Mouse (Mus musculus): Measurements from ENCODE around the gene Tepsin. TPM values are rescaled to one million over a fixed set of nuclear protein-coding genes. Genes with fewer than 3 reads are reported as not detected.

The Tepsin gene
- polyA plus RNA-seq (2014; fragmentation: Nextera tagmentation; extraction: Ambion mirVana): 17.7 and 20.1 TPM in 2 replicates

DNA sequence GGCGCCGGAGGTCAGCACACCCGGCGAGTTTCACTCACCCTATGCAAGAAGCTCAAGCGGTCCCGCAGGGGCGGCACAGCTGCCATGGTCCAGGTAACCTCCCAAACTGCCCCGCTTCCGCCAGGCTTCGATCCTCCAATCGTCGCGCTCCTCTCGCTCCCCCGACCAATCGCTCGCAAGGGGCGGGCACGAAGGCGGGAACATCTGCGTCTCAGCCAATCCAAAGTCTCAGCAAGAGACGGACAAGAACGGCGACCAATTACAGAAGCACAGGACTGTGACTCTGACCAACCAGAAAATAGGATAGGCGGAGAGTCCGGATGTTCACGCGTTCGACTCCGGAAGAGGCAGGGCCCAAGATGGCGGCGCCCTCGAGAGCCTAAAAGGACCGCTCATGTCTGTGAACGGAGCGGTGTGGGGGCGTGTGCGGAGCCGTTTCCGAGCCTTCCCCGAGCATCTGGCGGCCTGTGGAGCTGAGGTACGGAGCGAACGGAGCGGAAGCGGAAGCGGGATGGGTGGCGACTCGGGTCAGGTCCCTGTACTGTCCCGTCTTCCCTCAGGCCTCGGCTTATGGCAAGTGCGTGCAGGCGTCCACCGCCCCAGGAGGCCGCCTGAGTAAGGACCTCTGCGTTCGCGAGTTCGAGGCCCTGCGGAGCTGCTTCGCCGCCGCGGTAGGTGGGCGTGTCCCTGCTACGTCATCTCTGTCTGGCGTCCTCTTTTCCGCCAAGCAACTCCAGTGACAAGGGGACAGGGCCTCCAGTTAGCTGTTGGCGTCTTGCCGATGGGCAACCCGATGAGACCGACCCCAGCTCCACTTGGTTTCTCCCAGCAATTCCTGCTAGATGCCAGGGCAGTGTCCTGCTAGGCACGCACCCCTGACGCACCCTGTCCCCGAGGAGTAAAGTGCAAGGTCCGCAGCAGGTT is at the start of gene Tepsin, which contains the start of gene Ndufaf8:
Gene Tepsin, minus strand, starts transcription at position 144 of the 924 bp plus-strand sequence.
Gene Ndufaf8, plus strand, starts transcription at position 341 of the 924 bp plus-strand sequence.
- Histone ChIP-seq H3K9me3 (ENCODE audit: control insufficient read depth, low read length) (no peaks in the 10 kb centered on the region), H3K4me3 (replicated peaks; ENCODE audit: low read length) (peak within 1 kb of the TSS; percentile 67), H3K4me1 (replicated peaks; ENCODE audit: control insufficient read depth, insufficient read depth, low read length) (peaks cover 14% of the 10 kb centered on the region), H3K9ac (peak within 1 kb of the TSS; percentile 92), H3K36me3 (replicated peaks; ENCODE audit: control insufficient read depth, insufficient read depth) (peaks cover 34% of the 10 kb centered on the region), H3K27me3 (ENCODE audit: control insufficient read depth, insufficient read depth, low read length) (no peaks in the 10 kb centered on the region), H3K27ac (peak within 1 kb of the TSS; percentile 91), H3K4me2 (replicated peaks) (peak within 1 kb of the TSS; percentile 81)
- WGBS: under 1% methylated on average over 77 of the region's 77 CpGs
- peak; percentile 96 for DNase-seq (ENCODE audit: low spot score)
- peak; percentile 97 for ATAC-seq (ENCODE audit: low FRiP score)

DNA sequence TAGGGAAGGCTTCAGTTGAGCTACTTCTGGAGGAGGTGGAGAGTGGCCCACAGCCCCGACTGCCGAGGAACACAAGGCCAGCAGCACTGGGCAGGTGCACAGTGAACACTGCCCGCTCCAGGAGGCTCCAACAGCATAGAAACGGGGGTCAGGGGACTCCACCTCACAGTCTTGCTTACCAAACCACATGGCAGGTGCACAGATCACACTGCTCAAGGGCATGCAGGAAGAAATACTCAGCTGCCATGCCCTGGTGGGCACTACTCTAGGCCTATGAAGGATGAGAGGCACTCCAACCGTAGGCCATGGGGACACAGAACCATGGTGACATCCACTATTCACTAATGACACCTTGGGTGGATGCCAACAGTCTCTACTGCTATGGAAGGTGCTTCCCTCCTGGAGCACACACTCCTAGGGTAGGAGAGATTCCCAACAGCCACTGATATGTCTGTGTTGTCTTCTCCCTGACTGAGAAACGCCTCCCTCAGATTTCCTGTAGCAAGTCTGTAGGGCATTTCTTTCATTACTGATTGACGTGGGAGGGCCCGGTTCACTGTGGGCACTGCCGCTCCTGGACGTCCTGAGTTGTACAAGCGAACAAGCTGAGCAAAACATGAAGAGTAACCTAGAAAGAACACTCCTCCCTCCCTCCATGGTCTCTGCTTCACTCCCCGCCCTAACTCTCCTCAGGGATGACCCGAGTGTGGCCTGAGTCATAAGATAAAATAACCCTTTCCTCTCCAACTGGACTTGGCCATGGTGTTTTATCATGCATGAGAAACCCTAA is 45.4 kb upstream of the Tepsin start:
- no peak for DNase-seq (ENCODE audit: low spot score)

DNA sequence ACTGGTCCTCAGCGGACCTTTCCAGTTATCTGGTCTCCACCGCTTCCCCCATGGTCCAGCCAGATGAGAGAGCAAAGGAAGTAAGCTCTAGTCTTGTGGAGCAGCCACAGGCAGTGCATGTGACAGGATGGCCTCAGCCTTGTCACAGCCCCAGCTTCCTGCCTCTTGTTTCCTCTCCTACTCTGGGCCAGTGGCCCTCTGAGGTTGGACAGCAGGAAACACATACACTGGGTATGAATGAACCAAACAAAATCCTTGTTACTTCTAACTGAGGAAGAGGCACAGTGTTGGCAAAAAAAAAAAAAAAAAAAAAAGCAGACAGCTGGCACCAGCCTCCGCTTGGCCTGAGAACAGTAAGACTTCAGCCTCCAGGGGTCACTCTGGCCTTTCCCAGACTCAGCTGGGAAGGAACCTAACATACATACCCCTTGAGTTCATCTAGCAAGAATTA is 44.1 kb upstream of the Tepsin start:
- no peak; the same call in 1 of the 2 replicates for ATAC-seq (ENCODE audit: low FRiP score)

More for the DNA sequence above, 45.4 kb upstream of the Tepsin start:
- H3K4me3 ChIP-seq (replicated peaks; ENCODE audit: low read length): no peak overlapping the region
- no peak overlapping the region for H3K4me2 ChIP-seq (replicated peaks)
- H3K27me3 ChIP-seq (ENCODE audit: control insufficient read depth, insufficient read depth, low read length): no peaks in the 10 kb centered on the region
- 70% methylated on average over 13 of the region's 13 CpGs for WGBS
- H3K36me3 ChIP-seq (replicated peaks; ENCODE audit: control insufficient read depth, insufficient read depth): peaks cover 3% of the 10 kb centered on the region
- H3K9me3 ChIP-seq (ENCODE audit: control insufficient read depth, low read length): no peaks in the 10 kb centered on the region
- no peak overlapping the region for H3K27ac ChIP-seq
- ATAC-seq (ENCODE audit: low FRiP score): no peak; the same call in 1 of the 2 replicates
- H3K9ac ChIP-seq: no peak overlapping the region
- 0 out of 2 replicates have a peak, but pooled peaks cover 3% of the 10 kb centered on the region for H3K4me1 ChIP-seq (replicated peaks; ENCODE audit: control insufficient read depth, insufficient read depth, low read length)

DNA sequence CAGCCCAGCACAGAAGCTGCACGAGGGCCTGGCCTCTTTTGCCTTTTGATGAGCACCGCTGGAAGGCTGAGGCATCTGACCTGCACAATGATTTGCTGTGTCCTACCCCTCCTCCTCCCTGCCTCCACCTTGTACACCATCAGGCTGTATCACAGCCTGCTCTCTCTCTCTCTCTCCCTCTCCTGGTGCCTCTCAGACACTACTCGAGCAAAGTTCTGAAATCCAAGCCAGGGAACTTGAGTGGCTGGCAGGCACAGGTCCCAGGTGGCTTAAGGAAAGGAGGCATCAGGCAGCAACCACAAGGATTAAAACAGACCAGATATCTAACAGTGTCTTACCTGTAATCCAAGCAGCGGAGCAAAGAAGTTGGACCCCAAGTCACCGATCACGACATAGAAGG is 41.7 kb upstream of the Tepsin start:
- H3K27ac ChIP-seq: no peak overlapping the region
- no peaks in the 10 kb centered on the region for H3K9me3 ChIP-seq (ENCODE audit: control insufficient read depth, low read length)
- H3K4me1 ChIP-seq (replicated peaks; ENCODE audit: control insufficient read depth, insufficient read depth, low read length): 0 out of 2 replicates have a peak, but pooled peaks cover 8% of the 10 kb centered on the region

More for the DNA sequence above, 44.1 kb upstream of the Tepsin start:
- Histone ChIP-seq H3K4me2 (replicated peaks) (no peak overlapping the region), H3K9me3 (ENCODE audit: control insufficient read depth, low read length) (no peaks in the 10 kb centered on the region), H3K4me1 (replicated peaks; ENCODE audit: control insufficient read depth, insufficient read depth, low read length) (0 out of 2 replicates have a peak, but pooled peaks cover 3% of the 10 kb centered on the region), H3K9ac (no peak overlapping the region), H3K4me3 (replicated peaks; ENCODE audit: low read length) (no peak overlapping the region), H3K27ac (no peak overlapping the region), H3K27me3 (ENCODE audit: control insufficient read depth, insufficient read depth, low read length) (no peaks in the 10 kb centered on the region), H3K36me3 (replicated peaks; ENCODE audit: control insufficient read depth, insufficient read depth) (peaks cover 7% of the 10 kb centered on the region)
- DNase-seq (ENCODE audit: low spot score): no peak
- WGBS: 86% methylated on average over 3 of the region's 3 CpGs

DNA sequence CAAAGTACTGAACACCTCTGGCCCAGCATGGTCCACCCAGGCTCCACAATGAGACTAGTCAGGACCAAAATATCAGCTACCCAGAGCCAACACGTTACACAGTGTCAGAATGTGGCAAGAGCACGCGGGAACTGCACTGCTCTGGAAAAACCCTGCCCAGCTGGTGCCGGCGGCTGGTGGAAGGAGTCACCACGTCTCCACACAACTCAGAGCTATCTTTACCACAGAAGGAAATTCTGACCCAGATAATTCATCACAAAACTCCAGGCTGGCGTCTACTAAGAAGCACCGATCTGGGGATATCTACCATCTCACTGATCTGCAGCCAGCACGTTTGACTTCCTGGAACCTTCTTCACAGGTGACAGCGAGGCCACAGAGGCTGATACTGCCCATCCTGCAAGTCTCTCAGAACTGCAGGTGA is 40.8 kb upstream of the Tepsin start:
- no peak overlapping the region for H3K27ac ChIP-seq
- ATAC-seq (ENCODE audit: low FRiP score): no peak
- 93% methylated on average over 10 of the region's 10 CpGs for WGBS
- H3K4me1 ChIP-seq (replicated peaks; ENCODE audit: control insufficient read depth, insufficient read depth, low read length): 0 out of 2 replicates have a peak, but pooled peaks cover 8% of the 10 kb centered on the region
- no peaks in the 10 kb centered on the region for H3K9me3 ChIP-seq (ENCODE audit: control insufficient read depth, low read length)
- no peak overlapping the region for H3K9ac ChIP-seq
- H3K36me3 ChIP-seq (replicated peaks; ENCODE audit: control insufficient read depth, insufficient read depth): peaks cover 15% of the 10 kb centered on the region
- DNase-seq (ENCODE audit: low spot score): no peak
- H3K27me3 ChIP-seq (ENCODE audit: control insufficient read depth, insufficient read depth, low read length): no peaks in the 10 kb centered on the region
- H3K4me3 ChIP-seq (replicated peaks; ENCODE audit: low read length): no peak overlapping the region
- H3K4me2 ChIP-seq (replicated peaks): no peak overlapping the region

More for the DNA sequence above, 41.7 kb upstream of the Tepsin start:
- DNase-seq (ENCODE audit: low spot score) (no peak), ATAC-seq (ENCODE audit: low FRiP score) (no peak)
- no peak overlapping the region for H3K9ac ChIP-seq
- no peak overlapping the region for H3K4me2 ChIP-seq (replicated peaks)
- H3K4me3 ChIP-seq (replicated peaks; ENCODE audit: low read length): no peak overlapping the region
- no peaks in the 10 kb centered on the region for H3K27me3 ChIP-seq (ENCODE audit: control insufficient read depth, insufficient read depth, low read length)
- 69% methylated on average over 6 of the region's 6 CpGs for WGBS
- H3K36me3 ChIP-seq (replicated peaks; ENCODE audit: control insufficient read depth, insufficient read depth): peaks cover 7% of the 10 kb centered on the region

DNA sequence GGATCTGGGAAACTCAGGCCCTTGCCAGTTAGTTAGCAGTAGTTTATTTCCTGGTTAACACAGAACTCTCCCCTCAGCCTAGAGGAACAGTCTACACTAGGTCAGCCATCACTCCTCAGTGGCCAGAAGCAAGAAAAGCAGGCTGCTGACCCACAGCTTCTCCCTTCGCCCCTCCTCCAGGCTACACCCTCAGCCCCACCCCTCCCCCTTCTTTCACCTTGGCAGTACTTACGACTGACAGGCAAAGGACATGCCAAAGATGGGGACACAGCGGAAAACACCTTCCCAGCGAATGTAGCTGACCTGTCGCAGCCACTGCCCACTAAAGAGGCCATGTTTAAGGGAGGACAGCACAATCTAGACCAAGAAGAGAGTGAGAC is 39.1 kb upstream of the Tepsin start:
- Histone ChIP-seq H3K9ac (no peak overlapping the region), H3K4me3 (replicated peaks; ENCODE audit: low read length) (no peak overlapping the region), H3K4me1 (replicated peaks; ENCODE audit: control insufficient read depth, insufficient read depth, low read length) (0 out of 2 replicates have a peak, but pooled peaks cover 5% of the 10 kb centered on the region), H3K9me3 (ENCODE audit: control insufficient read depth, low read length) (no peaks in the 10 kb centered on the region), H3K4me2 (replicated peaks) (no peak overlapping the region), H3K36me3 (replicated peaks; ENCODE audit: control insufficient read depth, insufficient read depth) (peaks cover 25% of the 10 kb centered on the region), H3K27ac (no peak overlapping the region), H3K27me3 (ENCODE audit: control insufficient read depth, insufficient read depth, low read length) (no peaks in the 10 kb centered on the region)
- ATAC-seq (ENCODE audit: low FRiP score) (no peak), DNase-seq (ENCODE audit: low spot score) (no peak)
- WGBS: 54% methylated on average over 5 of the region's 5 CpGs

DNA sequence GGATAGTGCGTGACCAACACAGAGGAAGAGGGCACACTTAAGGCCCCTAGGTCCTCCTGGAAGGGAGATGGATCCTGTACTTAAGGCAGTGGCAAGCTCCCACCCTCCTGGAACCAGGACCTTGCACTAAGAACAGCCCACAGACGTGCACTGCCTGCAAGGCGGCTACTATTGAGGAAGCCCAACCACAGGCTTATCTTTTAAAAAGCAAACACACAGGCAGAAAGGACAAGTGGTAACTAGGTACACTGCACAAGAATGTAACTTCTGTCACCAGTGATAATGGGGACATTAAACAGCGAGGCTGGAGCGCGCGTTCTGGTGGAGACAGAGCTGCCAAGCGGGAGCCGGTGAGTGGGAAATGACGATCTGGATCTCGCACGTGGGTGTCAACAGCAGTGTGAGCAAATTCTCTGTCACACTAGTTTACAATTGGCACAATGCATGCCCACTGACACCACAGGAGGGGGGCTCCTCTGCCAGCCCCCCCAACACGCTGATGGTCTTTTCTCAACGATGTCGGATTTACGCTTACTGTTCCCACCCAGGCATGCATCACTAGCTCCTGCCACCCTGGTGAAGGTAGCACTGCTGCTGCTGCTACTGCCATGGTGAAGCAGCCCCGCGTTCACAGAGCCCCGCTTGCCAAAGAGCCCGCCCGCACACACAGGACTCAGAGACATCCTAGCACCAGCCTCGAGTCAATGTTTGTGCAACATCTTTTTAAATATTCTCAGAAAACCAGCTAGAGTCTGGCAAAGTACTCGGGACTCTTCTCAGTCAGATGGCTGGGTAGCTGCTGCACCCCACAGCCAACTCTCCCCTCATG is 38.5 kb upstream of the Tepsin start:
- no peak for DNase-seq (ENCODE audit: low spot score)
- Histone ChIP-seq H3K9ac (no peak overlapping the region), H3K4me1 (replicated peaks; ENCODE audit: control insufficient read depth, insufficient read depth, low read length) (0 out of 2 replicates have a peak, but pooled peaks cover 5% of the 10 kb centered on the region), H3K9me3 (ENCODE audit: control insufficient read depth, low read length) (no peaks in the 10 kb centered on the region), H3K27me3 (ENCODE audit: control insufficient read depth, insufficient read depth, low read length) (no peaks in the 10 kb centered on the region), H3K27ac (no peak overlapping the region), H3K4me3 (replicated peaks; ENCODE audit: low read length) (no peak overlapping the region), H3K36me3 (replicated peaks; ENCODE audit: control insufficient read depth, insufficient read depth) (peaks cover 31% of the 10 kb centered on the region), H3K4me2 (replicated peaks) (no peak overlapping the region)
- 63% methylated on average over 23 of the region's 23 CpGs for WGBS
- no peak for ATAC-seq (ENCODE audit: low FRiP score)

DNA sequence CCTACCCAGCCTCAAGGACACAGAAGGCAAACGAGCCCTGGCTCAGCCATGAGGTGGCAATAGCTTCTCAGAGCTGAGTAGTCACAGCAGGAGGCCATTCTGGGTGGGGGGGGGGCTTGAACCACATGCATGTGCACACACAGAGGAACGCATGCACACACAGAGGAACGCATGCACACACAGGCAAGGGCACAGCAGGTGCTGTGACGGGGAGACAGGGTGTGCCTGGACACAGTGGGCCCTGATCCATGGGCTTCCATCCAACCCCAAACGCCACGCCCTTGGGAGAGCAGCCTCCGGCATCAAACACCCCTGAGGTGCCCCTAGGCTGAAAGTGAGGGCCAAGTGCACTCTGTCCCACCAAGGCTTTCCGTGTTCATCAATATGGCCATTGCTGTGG is 37.7 kb upstream of the Tepsin start:
- Histone ChIP-seq H3K36me3 (replicated peaks; ENCODE audit: control insufficient read depth, insufficient read depth) (peaks cover 38% of the 10 kb centered on the region), H3K4me1 (replicated peaks; ENCODE audit: control insufficient read depth, insufficient read depth, low read length) (0 out of 2 replicates have a peak, but pooled peaks cover 5% of the 10 kb centered on the region), H3K4me3 (replicated peaks; ENCODE audit: low read length) (no peak overlapping the region), H3K27ac (no peak overlapping the region), H3K4me2 (replicated peaks) (no peak overlapping the region), H3K9ac (no peak overlapping the region), H3K9me3 (ENCODE audit: control insufficient read depth, low read length) (no peaks in the 10 kb centered on the region), H3K27me3 (ENCODE audit: control insufficient read depth, insufficient read depth, low read length) (no peaks in the 10 kb centered on the region)
- 83% methylated on average over 8 of the region's 8 CpGs for WGBS
- no peak for DNase-seq (ENCODE audit: low spot score)
- no peak for ATAC-seq (ENCODE audit: low FRiP score)

All from hindbrain, embryonic 14.5 days (tissue).